Mouse (Mus musculus) small intestine, adult 2 months (tissue): Measurements from ENCODE around the gene Gm21732. TPM values are rescaled to one million over a fixed set of nuclear protein-coding genes. Genes with fewer than 3 reads are reported as not detected.
"Not testable (repeated sequence)": the region's sequence is repeated elsewhere in the genome, so short reads cannot be mapped to it uniquely, and the experiment has no call there.

ENCODE experiments used
- H3K27ac ChIP-seq: fragments of 200-500 bp; 2 replicates; pipeline ENCODE4 v1.5.1; 2012; ENCODE audit warnings: low read depth, low read length, control low read depth, inconsistent platforms; ENCODE audit not compliant: insufficient read depth
- H3K27me3 ChIP-seq: fragments of 200-500 bp; 2 replicates; pipeline ENCODE4 v1.6.1; 2012; ENCODE audit warnings: mild to moderate bottlenecking, moderate library complexity, low read length, inconsistent platforms; ENCODE audit not compliant: control insufficient read depth, insufficient read depth
- H3K36me3 ChIP-seq: fragments of 200-500 bp; 2 replicates; pipeline ENCODE4 v1.6.1; 2012; ENCODE audit warnings: mild to moderate bottlenecking, low read length, control low read depth, inconsistent platforms; ENCODE audit not compliant: control insufficient read depth, insufficient read depth
- H3K4me1 ChIP-seq: fragments of 200-500 bp; 2 replicates; pipeline ENCODE4 v1.6.1; 2012; ENCODE audit warnings: low read length, inconsistent platforms, mixed read lengths; ENCODE audit not compliant: control insufficient read depth, insufficient read depth, insufficient read length
- H3K4me3 ChIP-seq: fragments of 200-500 bp; 2 replicates; pipeline ENCODE4 v1.5.1; 2012; ENCODE audit warnings: low read depth, mild to moderate bottlenecking, control low read depth, inconsistent platforms, low read length, moderate library complexity
- WGBS: fragments of 180-500 bp; shearing (Covaris S2); methylation state at CpG from one replicate; pipeline ENCODE4 v1.1.7; 2018; 5-methylcytosine and 5-hydroxymethylcytosine counted together
- polyA plus RNA-seq: library from polyadenylated mRNA; depleted of rRNA; stranded (reverse); fragments of >200 nt; gene quantifications from 2 replicates; pipeline ENCODE4 v1.2.3, GENCODE M21; 2012; rRNA removed

Gene Gm21732
- polyA plus RNA-seq, result not detected in 2 replicates

GRCm38 (mm10) chrY:38575591-38575990, at the start of gene Gm21732:
Gene Gm21732, minus strand, starts transcription at chrY:38575691.
- not testable (repeated sequence) for H3K4me1 ChIP-seq, H3K36me3 ChIP-seq, H3K27ac ChIP-seq, H3K4me3 ChIP-seq, H3K27me3 ChIP-seq
- no CpG with 5 or more reads among the region's 2 CpGs for WGBS

Other genes with a start within 250 kb of the Gm21732 start
- gene Gm20897, start 73.5 kb downstream of the Gm21732 start, polyA plus RNA-seq, result not detected in 2 replicates